Mouse (Mus musculus) heart, postnatal 36 days (tissue): ENCODE measurements around the gene Psip1. TPM values are rescaled to one million over a fixed set of nuclear protein-coding genes. Genes with fewer than 3 reads are reported as not detected.
"Not testable (repeated sequence)": the region's sequence is repeated elsewhere in the genome, so short reads cannot be mapped to it uniquely, and the experiment has no call there.

ENCODE experiments used
- DNase-seq, 2 experiments: peaks; one replicate each; pipeline ENCODE4 v3.0.0; 2021 to 2022
- intact Hi-C: fragments of 180-260 bp; cut with DNase I; formaldehyde crosslinking; loops from one replicate; pipeline ENCODE4 v1.15.1; 2025
- total RNA-seq, 2 experiments: library from RNA; stranded (reverse); gene quantifications; 2 replicates each; pipeline ENCODE4 v1.2.3; 2021

The Psip1 gene
- total RNA-seq, result 10 to 100 TPM; 17.0 to 21.3 TPM

DNA sequence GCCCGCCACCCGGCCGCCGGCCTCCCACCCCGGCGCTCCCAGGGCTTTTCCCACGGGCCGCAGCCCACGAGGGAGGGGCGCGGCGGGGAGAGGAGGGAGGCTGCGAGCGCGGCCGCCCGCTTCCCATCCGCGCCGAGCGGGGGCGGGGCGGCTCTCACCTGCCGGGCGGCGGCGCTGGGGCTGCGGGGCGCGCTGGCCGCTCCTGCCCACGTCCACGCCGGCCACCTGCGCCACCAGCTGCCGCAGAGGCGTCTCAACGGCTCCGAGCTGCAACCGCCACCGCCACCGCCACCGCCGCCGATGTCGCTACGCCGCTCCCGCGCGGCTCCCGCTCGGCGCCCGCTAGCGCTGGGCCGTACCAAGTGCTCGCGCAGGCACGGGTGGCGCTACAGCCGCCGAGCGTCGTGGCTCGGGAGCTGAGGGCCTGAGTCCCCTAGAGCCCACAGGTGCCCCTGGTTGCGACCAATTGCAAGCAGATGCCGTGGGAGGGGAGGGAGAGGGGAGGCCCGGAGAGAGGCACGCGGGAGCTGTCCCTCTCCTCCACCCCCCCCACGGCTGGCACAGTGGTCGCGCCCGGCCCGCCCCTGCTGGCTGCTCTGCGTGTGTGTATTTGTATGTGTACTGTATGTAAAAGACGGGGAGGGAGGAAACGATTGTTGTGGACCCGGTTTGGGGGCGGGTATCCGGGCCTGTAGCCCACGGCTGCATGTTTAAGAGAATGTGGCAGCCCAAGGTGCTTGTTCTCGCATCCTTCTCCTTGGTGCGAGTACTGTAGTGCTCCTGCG is at the start of gene Psip1:
Psip1 (minus strand) TSS at position 343 of the 785 bp plus-strand sequence.
- DNase-seq, result peak; percentile 90 to 92
- intact Hi-C loops, result loop anchor here (2.0 kb wide), 2 partner anchors 38 to 84 kb away; partner anchors contain the start of gene Ccdc171

DNA sequence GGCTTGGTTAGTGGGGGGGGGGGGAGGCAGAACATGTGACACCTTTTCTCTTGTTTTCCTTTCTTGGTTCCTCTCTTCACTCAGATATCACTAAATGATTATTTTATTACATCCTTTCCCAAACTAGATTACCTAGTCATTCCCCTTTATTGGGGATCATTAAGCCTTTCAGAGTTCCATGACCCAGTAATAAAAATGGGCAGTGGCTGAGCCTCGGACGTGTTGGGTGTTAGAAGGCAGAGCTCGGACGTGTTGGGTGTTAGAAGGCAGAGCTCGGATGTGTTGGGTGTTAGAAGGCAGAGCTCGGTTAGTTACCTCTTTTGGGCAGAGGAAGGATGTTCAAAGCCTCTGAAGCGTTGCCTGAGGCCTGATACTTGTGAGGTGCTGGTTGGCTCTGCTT is 47.8 kb upstream of the Psip1 start:
- intact Hi-C loops, result no loop called here
- no peak for DNase-seq

DNA sequence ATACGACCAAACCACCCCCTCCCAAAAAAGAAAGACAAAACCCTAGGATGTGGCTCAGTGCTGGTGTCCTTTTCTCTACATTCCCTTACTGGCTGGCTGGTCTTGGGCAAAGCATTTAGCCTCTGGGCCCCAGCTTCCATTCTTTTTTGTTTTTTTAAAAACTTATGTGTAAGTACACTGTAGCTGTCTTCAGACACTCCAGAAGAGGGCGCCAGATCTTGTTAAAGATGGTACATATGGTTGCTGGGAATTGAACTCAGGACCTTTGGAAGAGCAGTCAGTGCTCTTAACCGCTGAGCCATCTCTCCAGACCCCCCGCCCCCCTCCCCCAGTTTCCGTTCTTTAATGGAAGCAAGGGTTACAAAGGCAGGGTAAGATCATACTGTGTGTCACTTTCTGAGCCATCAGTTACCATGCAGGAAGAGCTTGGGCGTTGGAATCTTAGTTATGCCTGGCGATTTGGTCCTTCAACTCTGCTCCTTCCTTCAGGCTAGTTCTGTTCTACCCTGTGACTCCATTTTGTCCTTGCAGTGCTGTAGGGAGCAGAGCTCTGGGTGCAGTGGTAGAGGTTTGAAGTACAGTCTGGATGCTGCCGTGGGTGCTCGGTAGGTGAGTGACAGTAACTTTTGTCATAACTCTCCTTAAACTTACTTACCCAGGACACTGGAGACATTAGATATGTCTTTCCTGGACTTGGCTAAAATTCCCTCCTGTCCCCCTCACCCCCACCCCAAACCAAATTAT is 47.1 kb upstream of the Psip1 start:
- DNase-seq, result no peak
- intact Hi-C loops, result loop anchor here (2.0 kb wide), 1 partner anchor 37 kb away; no protein-coding TSS in a partner anchor

DNA sequence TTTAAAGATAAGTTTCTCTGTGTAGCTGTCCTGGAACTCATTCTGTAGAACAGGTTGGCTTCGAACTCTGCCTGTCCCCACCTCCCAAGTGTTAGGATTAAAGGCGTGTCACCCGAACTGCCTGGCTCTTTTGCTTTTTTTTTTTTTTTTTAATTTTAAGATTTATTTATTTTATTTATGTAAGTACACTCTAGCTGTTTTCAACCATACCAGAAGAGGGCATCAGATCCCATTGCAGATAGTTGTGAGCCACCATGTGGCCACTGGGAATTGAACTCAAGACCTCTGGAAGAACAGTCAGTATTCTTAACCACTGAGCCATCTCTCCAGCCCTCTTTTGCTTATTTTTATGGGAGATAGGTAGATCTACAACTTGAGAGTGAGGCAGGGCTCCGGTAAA is 43.8 kb upstream of the Psip1 start:
- intact Hi-C loops, DNase-seq: not testable (repeated sequence)

DNA sequence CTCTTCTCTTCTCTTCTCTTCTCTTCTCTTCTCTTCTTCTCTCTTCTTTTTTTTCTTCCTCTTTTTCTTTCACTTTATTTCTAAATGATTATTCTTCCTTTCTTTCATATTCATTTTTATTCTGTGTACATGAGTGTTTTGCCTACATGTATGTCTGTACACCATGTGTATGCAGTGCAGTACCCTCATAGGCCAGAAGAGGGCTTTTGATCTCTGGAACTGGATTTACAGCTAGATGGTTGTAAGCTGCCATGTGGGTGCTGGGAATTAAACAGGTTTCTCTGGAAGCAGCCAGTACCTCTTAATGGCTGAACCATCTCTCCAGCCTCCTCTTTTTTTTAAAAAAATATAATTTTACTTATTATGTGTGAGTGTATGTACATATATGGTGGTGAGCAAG is 41.7 kb upstream of the Psip1 start:
- DNase-seq, result peak; percentile 7 to 11
- intact Hi-C loops, result no loop called here

DNA sequence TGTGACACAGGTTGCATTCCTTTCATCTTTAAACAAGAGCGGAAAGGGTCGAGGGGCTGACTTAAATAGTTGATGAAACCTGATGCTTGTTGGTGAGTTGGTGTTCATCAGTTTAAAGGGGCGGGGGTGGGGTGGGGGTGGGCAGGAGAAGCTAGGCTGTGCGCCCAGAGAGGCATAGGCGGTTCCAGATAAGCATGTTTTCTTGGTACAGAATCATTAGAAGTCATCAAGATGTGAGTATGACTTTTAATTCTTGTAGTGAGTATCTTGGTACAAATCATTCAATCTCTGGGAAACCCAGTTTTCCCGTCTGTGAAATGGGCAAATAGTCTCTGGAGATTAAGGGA is 40.7 kb upstream of the Psip1 start:
- intact Hi-C loops, result no loop called here
- no peak for DNase-seq

DNA sequence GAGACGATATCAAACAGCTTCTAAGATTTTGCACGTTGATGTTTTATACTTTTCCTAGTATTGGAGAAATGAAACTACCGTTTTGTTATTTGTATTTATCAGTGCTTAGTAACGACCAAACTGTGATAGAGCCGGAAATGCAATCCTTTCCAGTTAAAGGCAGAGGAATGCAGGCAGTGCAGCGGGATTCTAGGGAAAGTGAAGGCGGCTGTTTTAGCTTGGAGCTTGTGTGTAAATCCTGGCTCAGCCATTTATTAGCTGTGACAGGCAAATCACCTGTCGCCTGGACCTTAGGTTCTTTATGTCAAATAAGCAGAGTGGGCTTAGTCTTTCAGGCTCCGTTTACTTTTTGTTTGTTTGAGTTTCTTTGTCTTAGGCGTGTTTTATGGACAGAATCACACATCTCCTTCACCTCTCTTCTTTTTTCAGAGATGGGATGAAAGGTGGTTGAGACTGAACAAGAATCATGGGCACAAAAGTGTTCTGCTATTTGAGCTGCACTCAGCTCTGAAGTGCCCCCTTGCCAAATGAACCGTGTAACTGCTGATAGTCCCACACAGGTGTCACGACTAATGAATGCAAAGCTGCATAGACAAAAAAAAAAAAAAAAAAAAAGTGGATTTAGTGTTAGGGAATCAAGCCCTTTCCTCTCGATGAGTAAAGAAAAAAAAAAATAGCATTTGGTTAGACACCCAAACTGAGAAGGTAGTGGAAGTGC is 40.2 kb upstream of the Psip1 start:
- intact Hi-C loops, result no loop called here

DNA sequence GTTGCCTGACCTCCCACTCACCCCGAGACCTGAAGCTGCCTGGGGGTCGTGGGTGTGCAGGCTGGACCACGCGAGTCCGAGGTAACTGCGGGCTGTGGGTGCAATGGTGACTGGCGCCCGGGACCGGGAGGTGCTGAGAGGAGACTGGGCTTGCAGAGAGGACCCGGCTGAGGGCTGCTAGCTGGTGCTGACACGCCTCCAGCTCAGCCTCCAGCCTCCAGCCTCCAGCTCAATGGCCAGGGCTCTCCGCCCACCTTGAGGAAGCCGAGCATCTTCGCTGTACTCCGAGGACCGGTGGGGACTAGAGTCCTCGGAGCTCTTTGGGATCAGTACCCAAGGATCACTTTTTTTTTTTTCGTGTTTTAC is 39.4 kb upstream of the Psip1 start:
- no peak for DNase-seq
- intact Hi-C loops, result loop anchor here (2.0 kb wide), 2 partner anchors 39 to 109 kb away; partner anchors contain the start of genes Psip1 and Snapc3

More for the DNA sequence above, 40.2 kb upstream of the Psip1 start:
- DNase-seq, result peak; percentile 5 to 14

DNA sequence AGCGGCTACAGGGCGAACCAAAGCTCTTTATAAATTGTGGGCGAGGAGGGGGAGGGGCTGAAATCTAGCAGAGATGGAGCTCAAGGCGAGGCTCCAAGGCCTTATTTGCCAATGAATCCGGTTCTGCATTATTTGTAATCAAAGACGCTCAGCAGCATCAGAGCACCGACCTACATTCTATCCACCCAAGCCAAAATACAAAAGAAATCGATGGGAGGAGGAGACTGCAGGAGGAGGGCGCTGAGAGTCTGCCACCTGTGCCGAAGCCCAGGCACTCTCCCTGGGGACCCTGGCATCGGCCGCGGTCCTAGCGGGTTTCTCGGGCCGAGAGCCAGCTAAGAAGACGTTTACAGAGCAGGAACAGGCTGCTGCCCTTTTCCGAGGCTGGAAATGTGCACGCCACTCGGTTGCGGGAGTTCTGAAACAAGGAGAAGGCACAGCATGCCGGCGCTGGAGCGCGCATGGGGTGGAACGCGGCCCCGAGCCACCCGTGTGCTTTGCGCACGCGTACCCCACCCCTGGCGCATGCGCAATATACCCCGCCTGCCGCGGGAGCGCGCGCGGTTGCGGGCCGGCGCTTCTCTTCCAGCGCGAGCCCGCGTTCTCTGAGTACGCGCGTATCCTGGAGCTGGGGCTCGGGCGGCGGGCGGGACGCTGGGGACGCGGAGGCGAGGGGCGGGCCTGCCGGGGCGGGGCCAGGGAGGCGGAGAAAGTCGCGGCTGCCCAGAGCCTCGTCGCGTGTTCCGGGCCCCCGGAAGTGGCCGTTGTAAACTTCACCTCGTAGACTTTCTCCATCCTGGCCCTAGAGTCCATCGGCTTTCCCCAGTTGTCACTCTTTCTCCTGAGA is 38.8 kb upstream of the Psip1 start, which contains the start of gene Ccdc171:
Ccdc171 (plus strand) TSS at position 703 of the 847 bp plus-strand sequence.
- intact Hi-C loops, result loop anchor here (2.0 kb wide), 2 partner anchors 38 to 108 kb away; partner anchors contain the start of genes Psip1 and Snapc3
- DNase-seq, result peak; percentile 92 to 93

DNA sequence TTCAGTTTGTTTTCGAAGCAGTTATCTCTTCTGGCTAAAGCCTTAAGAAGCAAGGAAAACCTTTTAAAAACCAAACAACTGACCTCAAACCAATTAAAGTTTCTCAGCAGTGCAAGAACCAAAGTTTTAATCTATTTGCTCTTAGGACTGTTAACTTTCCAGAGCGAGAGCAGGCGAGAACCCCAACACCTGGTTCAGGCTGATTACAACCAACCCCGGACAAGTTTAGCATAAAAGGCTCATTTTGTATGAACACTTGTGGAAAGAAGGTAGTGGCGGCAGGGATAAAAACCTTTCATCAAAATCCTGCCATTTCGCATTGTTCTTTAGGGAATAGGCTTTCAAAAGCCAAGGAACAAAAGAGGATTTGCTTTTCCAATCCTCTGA is 38.2 kb upstream of the Psip1 start:
- intact Hi-C loops, result loop anchor here (2.0 kb wide), 2 partner anchors 38 to 108 kb away; partner anchors contain the start of genes Psip1 and Snapc3
- DNase-seq, result no peak

DNA sequence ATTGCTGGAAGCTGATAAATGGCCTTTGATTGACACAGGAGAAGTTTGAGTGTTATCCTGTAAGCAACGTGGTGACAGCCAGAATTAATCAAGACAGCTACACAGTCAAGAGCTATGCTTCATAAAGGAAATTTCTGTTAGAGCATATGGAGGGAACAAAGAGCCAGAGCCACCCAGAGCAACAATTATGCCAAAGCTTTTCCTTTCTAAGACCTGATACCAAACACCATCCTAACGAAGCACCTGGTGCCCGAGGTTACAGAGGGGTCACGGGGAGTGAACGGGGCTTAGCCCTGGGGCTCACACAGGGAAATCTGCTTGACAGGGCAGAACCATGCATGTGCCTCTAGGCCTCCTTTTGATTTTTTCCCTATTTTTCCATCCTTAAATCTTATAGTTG is 35.8 kb upstream of the Psip1 start:
- no peak for DNase-seq
- intact Hi-C loops, result no loop called here

DNA sequence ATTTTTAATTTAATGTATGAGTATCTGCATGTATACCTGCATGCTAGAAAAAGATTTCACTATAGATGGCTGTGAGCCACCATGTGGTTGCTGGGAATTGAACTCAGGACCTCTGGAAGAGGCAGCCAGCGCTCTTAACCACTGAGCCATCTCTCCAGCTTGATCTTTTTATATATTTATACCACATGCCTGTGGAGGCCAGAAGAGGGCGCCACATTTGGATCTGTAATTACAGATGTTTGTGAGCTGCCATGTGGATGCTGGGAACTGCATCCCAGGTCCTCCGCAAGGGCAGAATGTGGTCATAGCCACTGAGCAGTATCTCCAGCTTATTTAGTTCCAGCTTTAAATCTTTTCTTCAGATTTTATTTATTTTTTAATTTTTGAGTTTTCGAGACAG is 34.0 kb upstream of the Psip1 start:
- intact Hi-C loops, result no loop called here
- no peak for DNase-seq

DNA sequence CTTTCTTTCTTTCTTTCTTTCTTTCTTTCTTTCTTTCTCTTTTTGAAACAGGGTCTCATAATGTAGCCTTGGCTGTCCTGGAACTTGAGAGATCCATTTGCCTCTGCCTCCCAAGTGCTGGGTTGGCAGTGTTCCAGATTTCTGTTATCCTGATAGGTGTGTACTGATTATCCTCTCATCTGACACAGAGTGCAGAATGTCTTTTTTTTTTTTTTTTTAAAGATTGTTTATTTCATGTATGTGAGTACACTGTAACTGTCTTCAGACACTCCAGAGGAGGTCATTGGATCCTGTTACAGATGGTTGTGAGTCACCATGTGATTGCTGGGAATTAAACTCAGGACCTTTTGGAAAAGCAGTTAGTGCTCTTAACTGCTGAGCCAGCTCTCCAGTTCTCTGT is 33.5 kb upstream of the Psip1 start:
- intact Hi-C loops, result no loop called here

DNA sequence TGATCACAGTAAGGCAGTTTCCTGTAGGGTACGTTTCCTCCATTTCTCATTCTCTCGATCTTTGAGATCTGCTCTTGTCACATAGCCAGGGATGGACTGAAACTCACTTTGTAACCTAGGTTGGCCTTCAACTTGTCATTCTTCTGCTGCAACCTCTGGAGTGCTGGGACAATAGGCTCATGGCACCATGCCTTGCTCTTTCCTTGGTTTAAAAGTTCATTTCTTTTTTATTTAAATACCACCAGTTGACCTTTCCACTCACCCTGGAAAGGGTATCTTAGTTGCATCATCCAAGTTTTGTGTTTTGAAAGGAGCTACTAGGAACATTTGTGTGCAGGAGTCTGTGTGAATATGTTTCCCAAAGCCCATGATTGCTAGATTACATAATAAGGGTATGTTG is 32.9 kb upstream of the Psip1 start:
- intact Hi-C loops, result no loop called here
- no peak for DNase-seq

More for the DNA sequence above, 33.5 kb upstream of the Psip1 start:
- no peak for DNase-seq

DNA sequence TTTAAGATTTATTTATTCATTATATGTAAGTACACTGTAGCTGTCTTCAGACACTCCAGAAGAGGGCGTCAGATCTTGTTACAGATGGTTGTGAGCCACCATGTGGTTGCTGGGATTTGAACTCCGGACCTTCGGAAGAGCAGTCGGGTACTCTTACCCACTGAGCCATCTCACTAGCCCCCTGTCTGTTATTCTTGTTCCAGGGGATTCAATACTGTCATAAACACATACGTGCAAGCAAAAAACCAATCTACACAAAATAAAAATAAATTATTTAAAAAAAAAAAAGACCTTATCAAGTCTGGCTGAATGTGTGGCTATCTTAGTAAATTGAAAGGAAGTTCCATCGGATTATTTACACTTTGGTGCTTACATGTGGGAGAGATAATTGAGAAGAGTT is 29.9 kb upstream of the Psip1 start:
- intact Hi-C loops, DNase-seq: not testable (repeated sequence)

DNA sequence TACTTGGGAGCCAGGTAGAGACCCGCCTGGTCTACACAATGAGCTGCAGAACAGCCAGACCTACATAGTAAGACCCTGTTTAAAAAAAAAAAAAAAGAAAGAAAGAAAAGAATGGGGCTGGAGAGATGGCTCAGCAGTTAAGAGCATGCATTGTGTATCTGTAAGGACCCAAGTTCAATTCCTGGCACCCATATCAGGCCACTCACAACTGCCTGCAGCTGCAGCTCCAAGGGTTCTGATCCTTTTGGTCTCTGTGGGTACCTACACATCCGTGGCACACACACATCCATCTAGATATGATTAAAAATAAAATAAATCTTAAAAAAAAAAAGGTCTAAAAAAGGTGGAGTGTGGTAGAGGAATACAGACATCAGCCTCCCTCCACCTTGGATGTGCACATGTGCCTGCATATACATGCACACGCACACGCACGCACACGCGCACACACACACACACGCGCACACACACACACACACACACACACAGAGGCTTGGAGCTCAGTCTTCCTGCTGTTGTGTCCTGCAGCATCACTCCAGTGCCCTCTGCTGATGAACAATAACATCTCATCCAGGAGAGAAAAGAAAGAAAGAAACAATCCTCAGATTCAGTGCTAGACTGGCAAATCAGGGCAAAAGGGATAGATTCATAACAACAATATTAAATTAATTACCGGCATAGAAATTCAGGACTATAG is 28.9 kb upstream of the Psip1 start:
- intact Hi-C loops, result no loop called here
- DNase-seq, result no peak

DNA sequence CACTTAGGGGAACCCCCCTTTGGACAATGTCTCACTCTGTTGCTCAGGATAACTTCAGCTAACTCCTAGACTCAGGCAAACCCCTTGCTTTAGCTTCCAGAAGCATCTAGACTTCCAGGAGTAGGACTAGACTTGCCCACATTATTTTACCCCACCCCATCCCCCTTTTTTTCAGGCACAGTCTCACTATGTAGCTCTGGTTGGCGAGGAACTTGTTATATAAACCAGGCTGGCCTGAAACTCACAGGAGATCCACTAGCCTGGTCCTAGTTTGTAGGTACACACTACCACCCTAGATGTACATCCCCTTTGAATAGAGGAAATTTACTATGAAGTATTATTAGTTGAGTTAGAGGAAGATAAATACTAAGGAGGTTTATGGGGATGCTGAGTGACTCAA is 27.9 kb upstream of the Psip1 start:
- DNase-seq, result no peak
- intact Hi-C loops, result no loop called here

DNA sequence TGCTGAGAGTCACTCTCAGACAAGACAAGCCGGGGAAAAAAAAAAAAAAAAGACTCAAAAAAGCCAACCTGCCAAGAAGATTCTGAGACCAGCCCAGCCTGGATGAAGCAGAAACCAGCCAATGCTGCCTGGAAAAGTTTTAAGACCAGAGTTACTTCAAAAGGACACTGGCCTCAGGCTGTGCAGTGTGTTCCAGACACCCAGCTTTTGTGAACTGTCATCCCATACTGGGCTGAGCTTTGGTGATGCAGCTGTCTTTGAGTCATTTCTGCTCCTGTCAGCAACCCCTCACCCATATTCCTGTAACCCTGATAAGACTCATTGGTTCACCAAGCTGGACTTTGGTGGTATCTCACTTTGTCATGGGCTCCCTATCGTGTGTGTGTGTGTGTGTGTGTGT is 26.4 kb upstream of the Psip1 start:
- intact Hi-C loops, result no loop called here
- no peak for DNase-seq

DNA sequence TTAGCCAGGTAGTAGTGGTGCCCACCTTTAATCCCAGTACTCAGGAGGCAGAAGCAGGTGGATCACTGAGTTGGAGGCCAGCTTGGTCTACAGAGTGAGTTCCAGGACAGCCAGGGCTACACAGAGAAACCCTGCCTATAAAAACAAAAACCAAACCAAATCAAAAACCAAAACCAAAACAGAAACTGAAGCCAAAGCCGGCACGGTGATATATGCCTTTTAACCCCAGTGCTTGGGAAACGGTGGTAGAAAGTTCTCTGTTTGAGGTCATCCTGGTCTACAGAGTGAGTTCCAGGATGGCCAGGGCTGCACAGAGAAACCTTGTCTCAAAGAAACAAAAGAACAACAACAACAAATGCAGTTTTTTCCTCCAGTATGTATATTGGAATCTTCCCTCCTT is 26.0 kb upstream of the Psip1 start:
- intact Hi-C loops, result no loop called here
- DNase-seq, result no peak

DNA sequence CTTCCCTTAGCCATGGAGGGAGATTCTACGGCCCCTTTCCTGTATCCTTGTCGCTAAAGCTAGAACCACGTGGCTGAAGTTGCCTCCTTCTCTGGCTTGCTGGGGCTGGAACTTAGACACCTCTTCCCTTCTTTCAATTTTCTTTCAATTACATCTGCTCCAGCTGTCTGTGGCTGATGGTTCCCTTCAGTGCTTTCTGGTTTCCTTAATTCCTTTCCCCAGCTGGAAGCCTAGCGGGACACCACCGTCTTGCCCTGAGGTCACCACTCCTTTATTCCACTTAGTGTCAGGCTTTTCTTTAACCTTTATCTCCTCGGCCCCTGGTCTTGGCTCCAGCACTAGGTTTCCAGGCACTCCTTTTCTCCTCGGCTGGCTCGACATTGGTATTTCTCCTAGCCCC is 24.8 kb upstream of the Psip1 start:
- no peak for DNase-seq
- intact Hi-C loops, result no loop called here
